Mouse (Mus musculus): Measurements from ENCODE around the gene Slc22a22.

Gene Slc22a22

GRCm38 (mm10) chr15:57477525-57477924 is at the start of gene Slc22a22:
Slc22a22 (minus strand) TSS chr15:57477625.
- DNase-seq (ENCODE audit: low read depth) = no peak

- DNase-seq (ENCODE audit: low read depth) = no peak
Measured at GRCm38 (mm10) chr15:57523510-57524298, 46.3 kb upstream of the Slc22a22 start.

GRCm38 (mm10) chr15:57522160-57522559 is 44.7 kb upstream of the Slc22a22 start:
- no peak for DNase-seq (ENCODE audit: low read depth)

GRCm38 (mm10) chr15:57509185-57510172 is 32.1 kb upstream of the Slc22a22 start:
- DNase-seq (ENCODE audit: low read depth) = no peak

- peak; percentile 29 for DNase-seq (ENCODE audit: low read depth)
Measured at GRCm38 (mm10) chr15:57508242-57509184, 31.1 kb upstream of the Slc22a22 start.

GRCm38 (mm10) chr15:57504126-57504705 is 26.8 kb upstream of the Slc22a22 start:
- no peak for DNase-seq (ENCODE audit: low read depth)

- no peak for DNase-seq (ENCODE audit: low read depth)
Measured at GRCm38 (mm10) chr15:57503656-57504055, 26.2 kb upstream of the Slc22a22 start.

GRCm38 (mm10) chr15:57501559-57501958 is 24.1 kb upstream of the Slc22a22 start:
- DNase-seq (ENCODE audit: low read depth) = no peak

GRCm38 (mm10) chr15:57496106-57496505 is 18.7 kb upstream of the Slc22a22 start:
- DNase-seq (ENCODE audit: low read depth) = no peak

GRCm38 (mm10) chr15:57482509-57482908 is 5.1 kb upstream of the Slc22a22 start:
- DNase-seq (ENCODE audit: low read depth) = no peak

- DNase-seq (ENCODE audit: low read depth) = no peak
Measured at GRCm38 (mm10) chr15:57471648-57472047, 5.8 kb downstream of the Slc22a22 start.

- no peak for DNase-seq (ENCODE audit: low read depth)
Measured at GRCm38 (mm10) chr15:57465996-57466395, 11.4 kb downstream of the Slc22a22 start.

- no peak for DNase-seq (ENCODE audit: low read depth)
Measured at GRCm38 (mm10) chr15:57465061-57465460, 12.4 kb downstream of the Slc22a22 start.

- no peak for DNase-seq (ENCODE audit: low read depth)
Measured at GRCm38 (mm10) chr15:57464066-57464465, 13.4 kb downstream of the Slc22a22 start.

GRCm38 (mm10) chr15:57461284-57461683 is 16.1 kb downstream of the Slc22a22 start:
- no peak for DNase-seq (ENCODE audit: low read depth)

GRCm38 (mm10) chr15:57457374-57457773 is 20.1 kb downstream of the Slc22a22 start:
- no peak for DNase-seq (ENCODE audit: low read depth)

GRCm38 (mm10) chr15:57434710-57435404 is 42.6 kb downstream of the Slc22a22 start:
- DNase-seq (ENCODE audit: low read depth) = no peak

GRCm38 (mm10) chr15:57408498-57408897 is 68.9 kb downstream of the Slc22a22 start:
- DNase-seq (ENCODE audit: low read depth) = no peak

- no peak for DNase-seq (ENCODE audit: low read depth)
Measured at GRCm38 (mm10) chr15:57398439-57399148, 78.8 kb downstream of the Slc22a22 start.

- DNase-seq (ENCODE audit: low read depth) = no peak
Measured at GRCm38 (mm10) chr15:57394053-57394452, 83.4 kb downstream of the Slc22a22 start.
